Mouse (Mus musculus): Measurements from ENCODE around the gene Hoxb6.

Hoxb6 gene

GRCm38 (mm10) chr11:96301064-96301431 lies 8.8 kb downstream of the Hoxb6 start:
- DNase-seq (ENCODE audit: low read depth), result no peak

GRCm38 (mm10) chr11:96301837-96302236 lies 9.6 kb downstream of the Hoxb6 start:
- DNase-seq (ENCODE audit: low read depth), result no peak

GRCm38 (mm10) chr11:96302381-96303150 lies 10.3 kb downstream of the Hoxb6 start:
- no peak for DNase-seq (ENCODE audit: low read depth)

GRCm38 (mm10) chr11:96303151-96304099 lies 11.1 kb downstream of the Hoxb6 start, which contains the start of gene Hoxb5:
Hoxb5 (plus strand) TSS chr11:96303336.
- peak; percentile 48 for DNase-seq (ENCODE audit: low read depth)

GRCm38 (mm10) chr11:96304381-96305195 lies 12.3 kb downstream of the Hoxb6 start:
- DNase-seq (ENCODE audit: low read depth), result no peak

GRCm38 (mm10) chr11:96305505-96306182 lies 13.4 kb downstream of the Hoxb6 start:
- no peak for DNase-seq (ENCODE audit: low read depth)

- DNase-seq (ENCODE audit: low read depth), result no peak
Observed at GRCm38 (mm10) chr11:96306183-96306907, 14.1 kb downstream of the Hoxb6 start.

GRCm38 (mm10) chr11:96306908-96307269 lies 14.6 kb downstream of the Hoxb6 start:
- no peak for DNase-seq (ENCODE audit: low read depth)

GRCm38 (mm10) chr11:96308763-96309162 lies 16.5 kb downstream of the Hoxb6 start:
- no peak for DNase-seq (ENCODE audit: low read depth)

- DNase-seq (ENCODE audit: low read depth), result no peak
Observed at GRCm38 (mm10) chr11:96309288-96309687, 17.0 kb downstream of the Hoxb6 start.

- no peak for DNase-seq (ENCODE audit: low read depth)
Observed at GRCm38 (mm10) chr11:96310183-96310938, 18.1 kb downstream of the Hoxb6 start.

- no peak for DNase-seq (ENCODE audit: low read depth)
Observed at GRCm38 (mm10) chr11:96311097-96311496, 18.8 kb downstream of the Hoxb6 start.

- peak; percentile 30 for DNase-seq (ENCODE audit: low read depth)
Observed at GRCm38 (mm10) chr11:96311520-96312417, 19.5 kb downstream of the Hoxb6 start.

- DNase-seq (ENCODE audit: low read depth), result no peak
Observed at GRCm38 (mm10) chr11:96313134-96313533, 20.9 kb downstream of the Hoxb6 start.

GRCm38 (mm10) chr11:96313806-96314428 lies 21.6 kb downstream of the Hoxb6 start:
- no peak for DNase-seq (ENCODE audit: low read depth)

- DNase-seq (ENCODE audit: low read depth), result no peak
Observed at GRCm38 (mm10) chr11:96314671-96315343, 22.5 kb downstream of the Hoxb6 start.

GRCm38 (mm10) chr11:96315344-96315681 lies 23.0 kb downstream of the Hoxb6 start:
- DNase-seq (ENCODE audit: low read depth), result no peak
